8 mouse cellular contexts compared by ENCODE assay signal in genomic region chr11:29245988-29246387, GRCm38 (mm10). TPM values are rescaled to one million over a fixed set of nuclear protein-coding genes. Genes with fewer than 3 reads are reported as not detected.
DNase-seq lines count a peak whose midpoint lies in the region; ATAC-seq and TF ChIP-seq lines count a peak whose summit lies in the region.

No protein-coding gene starts in this region.

- H3K4me1 ChIP-seq in heart, postnatal 0 days (ENCODE audit: control insufficient read depth, insufficient read depth), result peaks cover 11% of the 10 kb centered on the region
- H3K4me1 ChIP-seq in hindbrain, embryonic 16.5 days (ENCODE audit: control insufficient read depth, insufficient read depth, low read depth, low read length), result peaks cover 13% of the 10 kb centered on the region
- peaks cover 25% of the 10 kb centered on the region for H3K4me1 ChIP-seq in midbrain, embryonic 15.5 days

- no peak overlapping the region for H3K9ac ChIP-seq in heart, postnatal 0 days (replicated peaks; ENCODE audit: low read depth, low read length)
- H3K9ac ChIP-seq in hindbrain, embryonic 16.5 days (ENCODE audit: low read depth, low read length), result peak overlapping the region; percentile 88
- peak overlapping the region; percentile 70; the same call in 1 of the 2 replicates for H3K9ac ChIP-seq in midbrain, embryonic 15.5 days

- TF ChIP-seq CTCF in heart, postnatal 0 days (IDR thresholded peaks at IDR 0.05; ENCODE audit: low read depth), result no peak
- no peak for TF ChIP-seq CTCF in Patski (IDR thresholded peaks at IDR 0.05)

- H3K4me3 ChIP-seq in heart, postnatal 0 days (ENCODE audit: low read depth, low read length), result peak overlapping the region; percentile 98
- peak overlapping the region; percentile 94 for H3K4me3 ChIP-seq in hindbrain, embryonic 16.5 days (ENCODE audit: low read length)
- H3K4me3 ChIP-seq in midbrain, embryonic 15.5 days, result peak overlapping the region; percentile 83

- intact Hi-C loops in heart, postnatal 14 days (cut with DNase I), result no loop called here

- 47% methylated on average over 4 of the region's 4 CpGs for WGBS in heart, postnatal 0 days
- WGBS in hindbrain, embryonic 16.5 days, result 59% methylated on average over 4 of the region's 4 CpGs
- WGBS in midbrain, embryonic 15.5 days, result 65% methylated on average over 4 of the region's 4 CpGs

- TF ChIP-seq EP300 in heart, postnatal 0 days (IDR thresholded peaks at IDR 0.05; ENCODE audit: low read depth), result no peak

- POLR2A ChIA-PET in Patski (lab: Charles Lee), result interaction anchor here (0.7 to 1.6 kb wide), 3 partner anchors 12 to 260 kb away, joined by 3 to 8 read pairs (median 4); no protein-coding TSS in a partner anchor

- CTCF ChIA-PET in Patski (lab: Charles Lee), result interaction anchor here (1.0 to 1.2 kb wide), 2 partner anchors 11 to 168 kb away, joined by 3 read pairs; no protein-coding TSS in a partner anchor

- H3K4me2 ChIP-seq in heart, postnatal 0 days (ENCODE audit: low read depth, low read length), result peak overlapping the region; percentile 93
- H3K4me2 ChIP-seq in hindbrain, embryonic 16.5 days (ENCODE audit: low read length), result peak overlapping the region; percentile 80
- H3K4me2 ChIP-seq in midbrain, embryonic 15.5 days, result peak overlapping the region; percentile 60

- H3K36me3 ChIP-seq in heart, postnatal 0 days (replicated peaks; ENCODE audit: control insufficient read depth, insufficient read depth, low read length), result peaks cover 10% of the 10 kb centered on the region
- peaks cover 3% of the 10 kb centered on the region; the same call in 1 of the 2 replicates for H3K36me3 ChIP-seq in hindbrain, embryonic 16.5 days (ENCODE audit: control insufficient read depth, insufficient read depth, low read length)
- H3K36me3 ChIP-seq in midbrain, embryonic 15.5 days (replicated peaks), result peaks cover 11% of the 10 kb centered on the region

- no peak overlapping the region for H3K27ac ChIP-seq in heart, postnatal 0 days (ENCODE audit: low read depth)
- H3K27ac ChIP-seq in hindbrain, embryonic 16.5 days (ENCODE audit: low read depth, low read length), result no peak overlapping the region
- H3K27ac ChIP-seq in midbrain, embryonic 15.5 days, result no peak overlapping the region

- no peak for ATAC-seq in heart, postnatal 0 days (ENCODE audit: insufficient read depth, low read depth)
- peak; percentile 11 for ATAC-seq in Patski
- ATAC-seq in hindbrain, embryonic 16.5 days, result no peak
- ATAC-seq in midbrain, embryonic 15.5 days (replicated peaks), result no peak

- in situ Hi-C loops in Patski (cut with MboI; ENCODE audit: low pct_unique_long_range_greater_than_20kb), result no loop called here

- no peaks in the 10 kb centered on the region for H3K27me3 ChIP-seq in heart, postnatal 0 days (ENCODE audit: control insufficient read depth, insufficient read depth, low read length)
- H3K27me3 ChIP-seq in Patski, result no peaks in the 10 kb centered on the region
- no peaks in the 10 kb centered on the region for H3K27me3 ChIP-seq in hindbrain, embryonic 16.5 days (replicated peaks; ENCODE audit: control insufficient read depth, insufficient read depth, low read length)
- H3K27me3 ChIP-seq in midbrain, embryonic 15.5 days (replicated peaks), result no peaks in the 10 kb centered on the region

- no peaks in the 10 kb centered on the region for H3K9me3 ChIP-seq in heart, postnatal 0 days (replicated peaks; ENCODE audit: control insufficient read depth, low read length)
- H3K9me3 ChIP-seq in hindbrain, embryonic 16.5 days (ENCODE audit: control insufficient read depth, low read length), result no peaks in the 10 kb centered on the region
- H3K9me3 ChIP-seq in midbrain, embryonic 15.5 days, result no peaks in the 10 kb centered on the region

- no peak for DNase-seq in heart, postnatal 0 days (ENCODE audit: low spot score)
- DNase-seq in heart, postnatal 14 days, result no peak
- no peak for DNase-seq in Patski (ENCODE audit: low read depth, low spot score)
- no peak for DNase-seq in ovary, adult 18-20 months (ENCODE audit: low spot score)
- DNase-seq in cerebellum, adult 18-20 months, result no peak
- DNase-seq in layer of hippocampus, adult 11-12 months (ENCODE audit: low spot score), result no peak

RNA-seq across cellular contexts. Expression of gene Cfap36, which starts 1.2 kb away (rescaled TPM):
- 3.5 and 9.4 TPM in 2 replicates for total RNA-seq in heart, postnatal 0 days (2014; rRNA removed; ENCODE audit: low replicate concordance)
- polyA plus RNA-seq in heart, postnatal 0 days (2015; fragmentation: Nextera tagmentation; extraction: Ambion mirVana), result 37.9 and 44.2 TPM in 2 replicates
- total RNA-seq in heart, postnatal 14 days (2021), result 10 to 100 TPM; 18.5 to 19.0 TPM
- polyA plus RNA-seq in Patski (2021), result 107 TPM
- 121 and 146 TPM in 2 replicates for polyA plus RNA-seq in hindbrain, embryonic 16.5 days (2015; fragmentation: Nextera tagmentation; extraction: Ambion mirVana)
- 117 TPM in 2 replicates for polyA plus RNA-seq in midbrain, embryonic 15.5 days (2015; fragmentation: Nextera tagmentation; extraction: Ambion mirVana)
